25 mouse cellular contexts compared by ENCODE assay signal in genomic region chr5:79558491-79558890, GRCm38 (mm10).
"Had no signal": no experiment of that assay in that cellular context is flagged by ENCODE, and none has a peak within 500 bp of the region (broad histone marks: within the 10 kb centered on the region; RNA-seq: fewer than 3 reads in every experiment).

No protein-coding gene starts in this region.

- H3K27ac ChIP-seq: heart, adult 2 months; heart, embryonic 13.5 days; heart, embryonic 15.5 days; hindbrain, embryonic 13.5 days; hindbrain, embryonic 15.5 days; hindbrain, postnatal 0 days; kidney, embryonic 15.5 days; kidney, postnatal 0 days; limb, embryonic 13.5 days; limb, embryonic 15.5 days; liver, embryonic 12.5 days; liver, embryonic 14.5 days had no signal

- DNase-seq: gastrocnemius, postnatal 14 days; gastrocnemius, postnatal 36 days; heart, adult 11 months; heart, adult 2 months; heart, postnatal 14 days; heart, postnatal 36 days; kidney, adult 11 months; kidney, adult 2 months; kidney, adult 9 months; kidney, postnatal 14 days; kidney, postnatal 36 days; layer of hippocampus, adult 9-11 months; layer of hippocampus, postnatal 36 days; lung, adult 18-20 months had no signal

- H3K4me3 ChIP-seq: heart, adult 2 months; heart, embryonic 13.5 days; heart, embryonic 15.5 days; hindbrain, embryonic 13.5 days; hindbrain, embryonic 15.5 days; kidney, embryonic 15.5 days; limb, embryonic 13.5 days; limb, embryonic 15.5 days; liver, embryonic 12.5 days had no signal
